Mouse (Mus musculus): Measurements from ENCODE around the gene Mov10l1.

DNA sequence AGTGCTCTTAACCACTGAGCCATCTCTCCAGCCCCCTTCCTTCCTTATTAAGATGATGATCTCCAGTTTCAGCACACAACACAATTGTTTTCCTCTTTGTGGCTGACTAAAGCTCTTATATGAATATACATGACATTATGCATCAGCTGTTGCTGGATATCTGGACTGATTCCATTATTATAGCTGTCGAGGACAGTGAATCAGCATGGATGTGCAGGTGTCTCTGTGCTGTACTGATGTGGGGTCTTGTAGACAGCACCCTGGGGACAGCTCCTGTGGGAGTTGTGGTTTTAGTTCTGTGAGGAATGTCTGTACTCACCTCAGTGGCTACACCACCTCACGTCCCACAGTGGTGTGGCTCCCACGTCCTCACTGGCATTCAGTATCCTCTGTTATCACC is 18.5 kb downstream of the Mov10l1 start:
- TF ChIP-seq EP300 (IDR thresholded peaks at IDR 0.05; ENCODE audit: low read depth) (no peak), CTCF (IDR thresholded peaks at IDR 0.05; ENCODE audit: low read depth) (no peak)
